Comparison of ENCODE assay signal across 7 mouse cellular contexts in the genomic region with DNA sequence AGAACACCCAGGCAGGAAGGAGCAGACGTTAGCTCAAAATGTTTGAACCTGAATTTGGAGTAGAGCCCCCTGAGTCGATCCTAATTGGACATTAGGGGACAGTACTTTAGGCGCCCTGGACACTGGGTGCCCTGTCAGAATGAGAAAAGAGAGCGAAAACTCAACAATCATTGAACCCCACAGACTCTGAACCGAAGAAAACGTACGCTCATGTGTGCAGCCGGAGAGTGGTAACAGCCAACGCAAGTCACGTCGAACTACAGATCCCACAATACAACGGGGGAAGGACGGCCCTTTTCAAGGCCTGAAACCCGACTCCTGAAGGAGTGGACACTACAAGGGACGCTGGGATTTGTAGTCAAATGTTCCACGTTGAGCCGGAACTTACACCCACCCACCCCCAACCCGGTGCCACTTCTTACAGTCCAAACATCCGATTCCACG. TPM values are rescaled to one million over a fixed set of nuclear protein-coding genes. Genes with fewer than 3 reads are reported as not detected.
DNase-seq lines count a peak whose midpoint lies in the region; ATAC-seq and TF ChIP-seq lines count a peak whose summit lies in the region.

Gene Fbxo9 (minus strand): TSS at position 270 of the 444 bp plus-strand sequence.
Gene Ick (plus strand): TSS at position 397 of the 444 bp plus-strand sequence.

- no peaks in the 10 kb centered on the region for H3K27me3 ChIP-seq in embryonic facial prominence, embryonic 10.5 days (replicated peaks; ENCODE audit: low read depth, poor library complexity, severe bottlenecking)
- H3K27me3 ChIP-seq in intestine, postnatal 0 days (replicated peaks; ENCODE audit: control insufficient read depth, insufficient read depth, low read length), result no peaks in the 10 kb centered on the region
- no peaks in the 10 kb centered on the region for H3K27me3 ChIP-seq in midbrain, embryonic 12.5 days
- no peaks in the 10 kb centered on the region for H3K27me3 ChIP-seq in small intestine, adult 2 months (ENCODE audit: control insufficient read depth, insufficient read depth, low read length)

- peak; percentile 89 for DNase-seq in adrenal gland, postnatal 10 days
- DNase-seq in embryonic facial prominence, embryonic 10.5 days (ENCODE audit: low spot score), result peak; percentile 89
- peak; percentile 96 for DNase-seq in gonadal fat pad, adult 2 months (ENCODE audit: low read depth)
- DNase-seq in left cerebral cortex, postnatal 4 days, result peak; percentile 88

- H3K4me2 ChIP-seq in intestine, postnatal 0 days (replicated peaks; ENCODE audit: low read depth), result peak within 1 kb of the TSS; percentile 88
- peak within 1 kb of the TSS; percentile 83 for H3K4me2 ChIP-seq in midbrain, embryonic 12.5 days (replicated peaks)

- peak within 1 kb of the TSS; percentile 93 for H3K27ac ChIP-seq in embryonic facial prominence, embryonic 10.5 days (replicated peaks)
- peak within 1 kb of the TSS; percentile 97 for H3K27ac ChIP-seq in intestine, postnatal 0 days (ENCODE audit: low read depth, low read length)
- peak within 1 kb of the TSS; percentile 92 for H3K27ac ChIP-seq in midbrain, embryonic 12.5 days (replicated peaks)
- H3K27ac ChIP-seq in small intestine, adult 2 months (ENCODE audit: insufficient read depth, low read depth, low read length), result peak within 1 kb of the TSS; percentile 99

- intact Hi-C loops in left cerebral cortex, postnatal 4 days (cut with DNase I), result no loop called here

- peaks cover 31% of the 10 kb centered on the region for H3K4me1 ChIP-seq in embryonic facial prominence, embryonic 10.5 days
- 0 out of 2 replicates have a peak, but pooled peaks cover 3% of the 10 kb centered on the region for H3K4me1 ChIP-seq in intestine, postnatal 0 days (replicated peaks; ENCODE audit: control insufficient read depth, insufficient read depth, low read length)
- peaks cover 12% of the 10 kb centered on the region; the same call in 1 of the 2 replicates for H3K4me1 ChIP-seq in midbrain, embryonic 12.5 days
- peaks cover 10% of the 10 kb centered on the region; the same call in 1 of the 2 replicates for H3K4me1 ChIP-seq in small intestine, adult 2 months (ENCODE audit: control insufficient read depth, insufficient read depth, insufficient read length, low read length)

- H3K36me3 ChIP-seq in embryonic facial prominence, embryonic 10.5 days (replicated peaks), result 0 out of 2 replicates have a peak, but pooled peaks cover 3% of the 10 kb centered on the region
- H3K36me3 ChIP-seq in intestine, postnatal 0 days (ENCODE audit: control insufficient read depth, insufficient read depth), result no peaks in the 10 kb centered on the region; the same call in 1 of the 2 replicates
- no peaks in the 10 kb centered on the region for H3K36me3 ChIP-seq in midbrain, embryonic 12.5 days
- peaks cover under 1% of the 10 kb centered on the region; the same call in 1 of the 2 replicates for H3K36me3 ChIP-seq in small intestine, adult 2 months (ENCODE audit: control insufficient read depth, insufficient read depth, low read length)

- TF ChIP-seq CTCF in intestine, postnatal 0 days (IDR thresholded peaks at IDR 0.05; ENCODE audit: low read depth), result no peak
- no peak for TF ChIP-seq CTCF in small intestine, adult 2 months (IDR thresholded peaks at IDR 0.05; ENCODE audit: extremely low read depth, insufficient read length, insufficient replicate concordance, low read depth, low read length)

- peak; percentile 89 for ATAC-seq in intestine, postnatal 0 days
- peak; percentile 92 for ATAC-seq in midbrain, embryonic 12.5 days (ENCODE audit: low FRiP score, low read depth)

- no peak; the same call in 1 of the 2 replicates for TF ChIP-seq POLR2A in small intestine, adult 2 months (IDR thresholded peaks at IDR 0.05; ENCODE audit: low read depth, low read length)

- under 1% methylated on average over 20 of the region's 20 CpGs for WGBS in embryonic facial prominence, embryonic 10.5 days
- 0% methylated on average over 20 of the region's 20 CpGs for WGBS in intestine, postnatal 0 days
- under 1% methylated on average over 20 of the region's 20 CpGs for WGBS in midbrain, embryonic 12.5 days
- 0% methylated on average over 20 of the region's 20 CpGs for WGBS in small intestine, adult 2 months

- peak within 1 kb of the TSS; percentile 97 for H3K4me3 ChIP-seq in embryonic facial prominence, embryonic 10.5 days
- peak within 1 kb of the TSS; percentile 96 for H3K4me3 ChIP-seq in intestine, postnatal 0 days (ENCODE audit: low read depth, low read length)
- peak within 1 kb of the TSS; percentile 77 for H3K4me3 ChIP-seq in midbrain, embryonic 12.5 days
- peak within 1 kb of the TSS; percentile 90 for H3K4me3 ChIP-seq in small intestine, adult 2 months (ENCODE audit: low read depth, low read length)

- H3K9ac ChIP-seq in intestine, postnatal 0 days (ENCODE audit: low read depth, low read length), result peak within 1 kb of the TSS; percentile 95
- H3K9ac ChIP-seq in midbrain, embryonic 12.5 days (replicated peaks), result peak within 1 kb of the TSS; percentile 82

- no peaks in the 10 kb centered on the region for H3K9me3 ChIP-seq in embryonic facial prominence, embryonic 10.5 days
- H3K9me3 ChIP-seq in intestine, postnatal 0 days (ENCODE audit: control insufficient read depth), result no peaks in the 10 kb centered on the region
- H3K9me3 ChIP-seq in midbrain, embryonic 12.5 days, result no peaks in the 10 kb centered on the region

RNA-seq across cellular contexts. Expression of gene Fbxo9, which starts in this region (rescaled TPM):
- total RNA-seq in adrenal gland, postnatal 10 days (2021), result 10 to 100 TPM; 63.0 to 85.4 TPM
- 22.9 and 24.7 TPM in 2 replicates for polyA plus RNA-seq in embryonic facial prominence, embryonic 10.5 days (2016; fragmentation: Nextera tagmentation; extraction: Ambion mirVana)
- polyA plus RNA-seq in gonadal fat pad, adult 2 months (2012; rRNA removed), result 76.2 and 92.5 TPM in 2 replicates
- 37.7 and 40.2 TPM in 2 replicates for polyA plus RNA-seq in intestine, postnatal 0 days (2015; fragmentation: Nextera tagmentation; extraction: Ambion mirVana)
- 10 to 100 TPM; 80.3 to 85.6 TPM for total RNA-seq in left cerebral cortex, postnatal 4 days (2021)
- 34.7 and 39.7 TPM in 2 replicates for polyA plus RNA-seq in midbrain, embryonic 12.5 days (2016; fragmentation: Nextera tagmentation; extraction: Ambion mirVana)
- polyA plus RNA-seq in small intestine, adult 2 months (2012; rRNA removed), result 54.1 and 74.3 TPM in 2 replicates

RNA-seq across cellular contexts. Expression of gene Ick, which starts in this region (rescaled TPM):
- 10 to 100 TPM; 19.0 to 25.4 TPM for total RNA-seq in adrenal gland, postnatal 10 days (2021)
- 38.1 and 40.6 TPM in 2 replicates for polyA plus RNA-seq in embryonic facial prominence, embryonic 10.5 days (2016; fragmentation: Nextera tagmentation; extraction: Ambion mirVana)
- polyA plus RNA-seq in gonadal fat pad, adult 2 months (2012; rRNA removed), result 16.0 and 17.3 TPM in 2 replicates
- 27.3 and 28.2 TPM in 2 replicates for polyA plus RNA-seq in intestine, postnatal 0 days (2015; fragmentation: Nextera tagmentation; extraction: Ambion mirVana)
- total RNA-seq in left cerebral cortex, postnatal 4 days (2021), result 10 to 100 TPM; 59.9 to 64.0 TPM
- 40.1 and 43.3 TPM in 2 replicates for polyA plus RNA-seq in midbrain, embryonic 12.5 days (2016; fragmentation: Nextera tagmentation; extraction: Ambion mirVana)
- polyA plus RNA-seq in small intestine, adult 2 months (2012; rRNA removed), result 8.4 and 19.8 TPM in 2 replicates

Comparison
In these comparisons a context has a peak if more than half of its experiments do, and no peak if none do; other contexts are left out.
1. Peak in every context shown above with its lines: DNase-seq, ATAC-seq, H3K4me3 ChIP-seq and H3K27ac ChIP-seq.